Mouse (Mus musculus): ENCODE results near the gene Fpr1. TPM values are rescaled to one million over a fixed set of nuclear protein-coding genes. Genes with fewer than 3 reads are reported as not detected.
"Not testable (repeated sequence)": the region's sequence is repeated elsewhere in the genome, so short reads cannot be mapped to it uniquely, and the experiment has no call there.

Gene Fpr1
- total RNA-seq, 2 experiments from 2014 or later = not detected

GRCm38 (mm10) chr17:17855064-17855838 lies 28.5 kb downstream of the Fpr1 start, which contains the start of gene Has1:
TSS of gene Has1 (minus strand) at chr17:17855205.
- intact Hi-C loops (cut with DNase I) = no loop called here
- DNase-seq (ENCODE audit: low spot score in 2 of 2) = no peak

- intact Hi-C loops (cut with DNase I) = no loop called here
- DNase-seq (ENCODE audit: low spot score in 2 of 2) = peak in 1 of 2 experiments; percentile 30
These were observed 33.6 kb downstream of the Fpr1 start for GRCm38 (mm10) chr17:17849906-17850712.

GRCm38 (mm10) chr17:17848988-17849387 lies 34.8 kb downstream of the Fpr1 start:
- intact Hi-C loops (cut with DNase I) = no loop called here
- no peak for DNase-seq (ENCODE audit: low spot score in 2 of 2)

- intact Hi-C loops (cut with DNase I) = no loop called here
- peak; percentile 47 to 69 for DNase-seq (ENCODE audit: low spot score in 2 of 2)
These were observed 38.3 kb downstream of the Fpr1 start for GRCm38 (mm10) chr17:17845187-17846027.

GRCm38 (mm10) chr17:17844606-17845005 lies 39.1 kb downstream of the Fpr1 start:
- DNase-seq (ENCODE audit: low spot score in 2 of 2); intact Hi-C loops (cut with DNase I): not testable (repeated sequence)

GRCm38 (mm10) chr17:17843534-17844261 lies 40.0 kb downstream of the Fpr1 start:
- intact Hi-C loops (cut with DNase I) = no loop called here
- DNase-seq (ENCODE audit: low spot score in 2 of 2) = no peak

- DNase-seq (ENCODE audit: low spot score in 2 of 2) = no peak
- intact Hi-C loops (cut with DNase I) = no loop called here
These were observed 42.9 kb downstream of the Fpr1 start for GRCm38 (mm10) chr17:17840796-17841195.

- intact Hi-C loops (cut with DNase I) = no loop called here
- no peak for DNase-seq (ENCODE audit: low spot score in 2 of 2)
These were observed 44.5 kb downstream of the Fpr1 start for GRCm38 (mm10) chr17:17839276-17839675.

- intact Hi-C loops (cut with DNase I) = no loop called here
- DNase-seq (ENCODE audit: low spot score in 2 of 2) = peak; percentile 96
These were observed 45.6 kb downstream of the Fpr1 start for GRCm38 (mm10) chr17:17837919-17838701.

GRCm38 (mm10) chr17:17837426-17837825 lies 46.3 kb downstream of the Fpr1 start:
- no peak for DNase-seq (ENCODE audit: low spot score in 2 of 2)

GRCm38 (mm10) chr17:17836101-17836500 lies 47.6 kb downstream of the Fpr1 start:
- DNase-seq (ENCODE audit: low spot score in 2 of 2) = no peak
- intact Hi-C loops (cut with DNase I) = no loop called here

More at GRCm38 (mm10) chr17:17837426-17837825, 46.3 kb downstream of the Fpr1 start:
- intact Hi-C loops (cut with DNase I) = no loop called here

- no peak for DNase-seq (ENCODE audit: low spot score in 2 of 2)
- intact Hi-C loops (cut with DNase I) = no loop called here
These were observed 48.8 kb downstream of the Fpr1 start for GRCm38 (mm10) chr17:17834896-17835295.

- intact Hi-C loops (cut with DNase I) = no loop called here
- DNase-seq (ENCODE audit: low spot score in 2 of 2) = no peak
These were observed 53.0 kb downstream of the Fpr1 start for GRCm38 (mm10) chr17:17830731-17831130.

GRCm38 (mm10) chr17:17829816-17830535 lies 53.8 kb downstream of the Fpr1 start:
- intact Hi-C loops (cut with DNase I) = loop anchor here (5.0 to 10.0 kb wide), 2 partner anchors 208 to 455 kb away; partner anchors contain the start of gene Riok2
- DNase-seq (ENCODE audit: low spot score in 2 of 2) = no peak

GRCm38 (mm10) chr17:17829052-17829785 lies 54.5 kb downstream of the Fpr1 start:
- DNase-seq (ENCODE audit: low spot score in 2 of 2) = no peak
- intact Hi-C loops (cut with DNase I) = loop anchor here (5.0 to 10.0 kb wide), 2 partner anchors 207 to 454 kb away; partner anchors contain the start of gene Riok2

- intact Hi-C loops (cut with DNase I) = loop anchor here (5.0 to 10.0 kb wide), 2 partner anchors 206 to 454 kb away; partner anchors contain the start of gene Riok2
- DNase-seq (ENCODE audit: low spot score in 2 of 2) = peak in 1 of 2 experiments; percentile 28
These were observed 55.4 kb downstream of the Fpr1 start for GRCm38 (mm10) chr17:17828191-17828981.
